Mouse (Mus musculus) liver, adult 2 months (tissue): ENCODE results near the gene Jak3. TPM values are rescaled to one million over a fixed set of nuclear protein-coding genes. Genes with fewer than 3 reads are reported as not detected.

ENCODE experiments used
- DNase-seq: peaks from one replicate; pipeline ENCODE4 v3.0.0-alpha.2; 2011; ENCODE audit warnings: low read depth, low spot score; ENCODE audit errors: extremely low read depth
- H3K27ac ChIP-seq: fragments of 200-500 bp; replicated peaks from 2 replicates; pipeline ENCODE4 v1.5.1; 2012; ENCODE audit warnings: low read depth, mild to moderate bottlenecking, control low read depth, inconsistent platforms, low read length; ENCODE audit not compliant: insufficient read depth
- H3K27me3 ChIP-seq: fragments of 200-500 bp; 2 replicates; pipeline ENCODE4 v1.6.1; 2012; ENCODE audit warnings: mild to moderate bottlenecking, moderate library complexity, low read length, inconsistent platforms; ENCODE audit not compliant: control insufficient read depth, insufficient read depth
- H3K36me3 ChIP-seq: fragments of 200-500 bp; 2 replicates; pipeline ENCODE4 v1.6.1; 2012; ENCODE audit warnings: low read length, inconsistent platforms; ENCODE audit not compliant: control insufficient read depth, insufficient read depth
- H3K4me1 ChIP-seq: fragments of 200-500 bp; 2 replicates; pipeline ENCODE4 v1.6.1; 2011; ENCODE audit warnings: low read length; ENCODE audit not compliant: control insufficient read depth, insufficient read depth
- H3K4me3 ChIP-seq: fragments of 200-500 bp; 2 replicates; pipeline ENCODE4 v1.5.1; 2011; ENCODE audit warnings: low read depth, mild to moderate bottlenecking, control low read depth, low read length, moderate library complexity; ENCODE audit not compliant: insufficient read depth
- H3K79me2 ChIP-seq: fragments of 200-500 bp; 2 replicates; pipeline ENCODE4 v1.6.1; 2012; ENCODE audit warnings: inconsistent platforms, mild to moderate bottlenecking, low read length, moderate library complexity; ENCODE audit not compliant: control insufficient read depth, insufficient read depth
- H3K9ac ChIP-seq: fragments of 200-500 bp; 2 replicates; pipeline ENCODE4 v1.6.1; 2012; ENCODE audit warnings: low read depth, mild to moderate bottlenecking, control low read depth, inconsistent platforms, low read length
- CTCF ChIP-seq: fragments of 200-500 bp; IDR thresholded peaks from 2 replicates; pipeline ENCODE4 v1.5.1; 2011; ENCODE audit warnings: low read depth, low read length, control low read depth
- POLR2A ChIP-seq: fragments of 200-500 bp; IDR thresholded peaks from 2 replicates; pipeline ENCODE4 v1.6.1; 2011; ENCODE audit warnings: low read length, control low read depth; ENCODE audit not compliant: insufficient read depth; ENCODE audit errors: extremely low read depth
- WGBS: fragments of 180-500 bp; shearing (Covaris S2); methylation state at CpG from one replicate; pipeline ENCODE4 v1.1.7; 2018; 5-methylcytosine and 5-hydroxymethylcytosine counted together
- polyA plus RNA-seq: library from polyadenylated mRNA; depleted of rRNA; stranded (reverse); fragments of >200 nt; gene quantifications from 2 replicates; pipeline ENCODE4 v1.2.3, GENCODE M21; 2012
- total RNA-seq: library from RNA; depleted of rRNA; stranded (reverse); fragments of >200 nt; gene quantifications from 2 replicates; pipeline ENCODE4 v1.2.3, GENCODE M21; 2014

Jak3 gene
- total and polyA plus RNA-seq, 2 experiments: 4.0 to 7.9 TPM

- H3K4me1 ChIP-seq: peaks cover 4% of the 10 kb centered on the region
- no peaks in the 10 kb centered on the region for H3K79me2 ChIP-seq
- WGBS: 20% methylated on average over 17 of the region's 17 CpGs
- DNase-seq: no peak
- H3K27me3 ChIP-seq: peaks cover 7% of the 10 kb centered on the region; the same call in 1 of the 2 replicates
- no peak overlapping the region for H3K4me3 ChIP-seq
- no peak overlapping the region for H3K9ac ChIP-seq
- H3K27ac ChIP-seq: no peak overlapping the region
- H3K36me3 ChIP-seq: no peaks in the 10 kb centered on the region
- TF ChIP-seq POLR2A (no peak), CTCF (no peak)
These were observed 17.5 kb upstream of the Jak3 start for GRCm38 (mm10) chr8:71658515-71659049.

- peaks cover 7% of the 10 kb centered on the region; the same call in 1 of the 2 replicates for H3K27me3 ChIP-seq
- no peak for DNase-seq
- H3K4me3 ChIP-seq: no peak overlapping the region
- no peaks in the 10 kb centered on the region for H3K79me2 ChIP-seq
- no peak overlapping the region for H3K9ac ChIP-seq
- TF ChIP-seq POLR2A: no peak
- TF ChIP-seq CTCF: no peak
- H3K4me1 ChIP-seq: peaks cover 4% of the 10 kb centered on the region
- no peak overlapping the region for H3K27ac ChIP-seq
- H3K36me3 ChIP-seq: no peaks in the 10 kb centered on the region
- 63% methylated on average over 1 of the region's 1 CpGs for WGBS
These were observed 16.3 kb upstream of the Jak3 start for GRCm38 (mm10) chr8:71659751-71660150.

GRCm38 (mm10) chr8:71660325-71661120, 15.6 kb upstream of the Jak3 start:
- Histone ChIP-seq H3K27ac (no peak overlapping the region), H3K27me3 (0 out of 2 replicates have a peak, but pooled peaks cover 7% of the 10 kb centered on the region)

GRCm38 (mm10) chr8:71665331-71666130, 10.6 kb upstream of the Jak3 start:
- H3K27me3 ChIP-seq: peaks cover 2% of the 10 kb centered on the region; the same call in 1 of the 2 replicates
- no peak overlapping the region for H3K27ac ChIP-seq
- H3K79me2 ChIP-seq: no peaks in the 10 kb centered on the region
- H3K4me1 ChIP-seq: 0 out of 2 replicates have a peak, but pooled peaks cover 2% of the 10 kb centered on the region
- TF ChIP-seq CTCF: no peak
- no peak overlapping the region for H3K9ac ChIP-seq
- peak; percentile 38 for DNase-seq
- no peak overlapping the region for H3K4me3 ChIP-seq
- 11% methylated on average over 21 of the region's 22 CpGs for WGBS
- H3K36me3 ChIP-seq: no peaks in the 10 kb centered on the region

More at GRCm38 (mm10) chr8:71660325-71661120, 15.6 kb upstream of the Jak3 start:
- Histone ChIP-seq H3K4me3 (no peak overlapping the region), H3K36me3 (no peaks in the 10 kb centered on the region), H3K9ac (no peak overlapping the region), H3K4me1 (peaks cover 4% of the 10 kb centered on the region), H3K79me2 (no peaks in the 10 kb centered on the region)
- peak; percentile 46 for DNase-seq
- 16% methylated on average over 36 of the region's 36 CpGs for WGBS
- TF ChIP-seq CTCF (peak; percentile 97), POLR2A (no peak)

GRCm38 (mm10) chr8:71666855-71667254, 9.2 kb upstream of the Jak3 start:
- Histone ChIP-seq H3K4me1 (peaks cover 9% of the 10 kb centered on the region; the same call in 1 of the 2 replicates), H3K4me3 (no peak overlapping the region), H3K27ac (no peak overlapping the region), H3K27me3 (peaks cover 2% of the 10 kb centered on the region; the same call in 1 of the 2 replicates), H3K9ac (no peak overlapping the region), H3K79me2 (no peaks in the 10 kb centered on the region), H3K36me3 (no peaks in the 10 kb centered on the region)
- 87% methylated on average over 1 of the region's 1 CpGs for WGBS
- no peak for DNase-seq
- no peak for TF ChIP-seq POLR2A
- TF ChIP-seq CTCF: no peak
